Mouse (Mus musculus): Measurements from ENCODE around the gene Pkn3.
A peak's percentile ranks its signal among the peaks of the same experiment; 100 is the strongest.
"Not testable (repeated sequence)": the region's sequence is repeated elsewhere in the genome, so short reads cannot be mapped to it uniquely, and the experiment has no call there.

The Pkn3 gene

DNA sequence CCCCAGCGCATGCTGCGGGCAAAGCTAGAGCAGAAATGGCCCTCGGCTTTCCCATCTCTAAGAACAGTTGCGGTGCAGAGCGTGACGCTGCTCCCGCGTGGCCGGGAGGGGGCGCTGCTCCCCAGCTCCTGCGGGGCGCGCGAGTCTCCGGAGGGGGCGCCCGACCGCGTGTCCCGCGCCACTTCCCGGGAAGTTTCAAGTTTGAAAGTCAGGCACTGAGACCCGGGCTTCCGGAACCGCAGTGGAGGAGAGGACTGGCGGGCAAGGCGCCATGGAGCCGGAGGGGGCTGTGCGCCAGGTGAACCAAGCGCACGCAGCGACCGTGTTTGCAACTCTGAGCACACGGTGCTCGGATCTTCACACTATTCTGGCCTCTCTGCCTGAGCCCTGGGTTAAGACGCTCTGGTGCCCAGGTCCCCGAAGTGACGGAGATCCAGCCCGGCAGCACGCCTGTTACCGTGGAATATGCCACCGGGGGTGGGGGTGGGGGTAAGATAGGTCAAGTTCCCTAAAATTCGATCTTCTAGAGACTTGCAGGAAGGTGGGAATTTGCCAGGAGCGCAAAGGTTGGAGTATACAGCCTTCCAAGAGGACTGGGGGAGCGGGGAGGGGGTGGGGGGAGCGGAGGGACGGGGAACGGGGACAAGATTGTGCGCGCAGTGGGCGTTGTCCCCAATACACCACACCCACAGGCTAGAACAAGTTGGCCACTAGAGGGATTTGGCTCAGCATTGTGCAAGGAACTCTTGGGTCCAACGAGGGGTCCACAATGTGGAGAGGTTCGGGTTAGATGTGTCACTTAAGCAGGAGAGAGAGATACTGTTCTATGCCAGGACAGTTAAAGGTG lies at the start of gene Pkn3:
TSS of gene Pkn3 (plus strand) at position 183 of the 847 bp plus-strand sequence.
- DNase-seq: peak; percentile 92

- no peak for DNase-seq
Observed at GRCm38 (mm10) chr2:30032244-30032846, 45.1 kb upstream of the Pkn3 start.

DNA sequence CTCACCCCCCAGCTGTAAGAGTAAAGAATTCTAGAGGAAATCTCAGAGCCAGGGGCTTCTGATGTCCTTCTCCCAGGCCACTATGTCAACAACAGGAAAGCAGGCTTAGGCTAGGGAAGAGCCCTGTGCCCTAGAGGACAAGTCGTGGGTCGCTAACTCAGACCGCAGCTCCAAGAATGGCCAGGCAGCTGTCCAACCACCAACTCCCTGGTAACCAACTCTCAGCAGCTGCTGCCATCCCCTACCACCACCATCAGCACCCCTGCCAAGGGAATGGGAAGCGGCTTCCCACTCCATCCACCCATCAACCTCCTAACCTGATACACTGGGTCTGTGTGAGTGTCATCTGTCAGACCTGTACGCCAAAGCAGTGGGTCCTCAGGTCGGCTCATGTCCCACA lies 44.5 kb upstream of the Pkn3 start:
- DNase-seq: no peak

DNA sequence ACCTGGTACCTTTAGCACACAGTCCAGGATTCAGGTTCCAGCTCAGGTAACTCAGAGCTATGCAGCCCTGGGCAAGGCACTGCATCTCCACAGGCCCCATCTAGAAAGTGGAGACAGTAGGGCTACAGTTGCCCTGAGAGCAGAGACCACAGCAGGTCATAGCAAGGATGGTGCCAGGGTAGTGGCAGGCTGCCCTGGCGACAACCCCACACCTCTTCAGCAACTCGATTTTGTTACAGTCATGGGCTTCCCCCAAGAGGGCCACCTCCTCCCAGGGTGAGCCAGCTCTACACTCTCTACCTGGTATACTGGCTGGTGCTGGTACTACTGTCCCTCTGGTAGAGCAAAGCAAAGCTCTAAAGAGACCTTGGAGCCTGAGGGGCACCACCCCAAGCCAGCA lies 39.7 kb upstream of the Pkn3 start:
- DNase-seq: no peak

- no peak for DNase-seq
Observed at GRCm38 (mm10) chr2:30038370-30038769, 39.1 kb upstream of the Pkn3 start.

GRCm38 (mm10) chr2:30039687-30040086 lies 37.8 kb upstream of the Pkn3 start:
- DNase-seq: no peak

DNA sequence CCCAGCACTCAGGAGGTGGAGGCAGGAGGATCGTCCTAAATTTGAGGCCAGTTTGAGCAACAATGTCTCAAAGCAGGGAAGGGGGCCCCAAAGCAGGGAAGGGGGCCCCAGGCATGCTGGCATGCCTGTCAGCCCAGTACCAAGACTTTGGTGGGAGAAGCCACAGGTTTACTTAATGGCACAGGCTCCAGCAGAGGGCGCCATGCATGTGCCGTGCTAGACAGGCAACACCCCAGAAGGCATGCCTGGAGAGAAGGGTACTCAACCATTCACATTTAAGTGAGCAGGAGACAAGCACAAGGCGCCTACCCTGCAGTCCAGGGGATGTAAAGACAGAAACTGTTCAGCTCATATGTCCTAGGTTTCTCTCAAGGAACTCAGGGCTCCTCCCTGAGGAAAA lies 35.0 kb upstream of the Pkn3 start:
- peak; percentile 86 for DNase-seq

- no peak for DNase-seq
Observed at GRCm38 (mm10) chr2:30044550-30044949, 32.9 kb upstream of the Pkn3 start.

DNA sequence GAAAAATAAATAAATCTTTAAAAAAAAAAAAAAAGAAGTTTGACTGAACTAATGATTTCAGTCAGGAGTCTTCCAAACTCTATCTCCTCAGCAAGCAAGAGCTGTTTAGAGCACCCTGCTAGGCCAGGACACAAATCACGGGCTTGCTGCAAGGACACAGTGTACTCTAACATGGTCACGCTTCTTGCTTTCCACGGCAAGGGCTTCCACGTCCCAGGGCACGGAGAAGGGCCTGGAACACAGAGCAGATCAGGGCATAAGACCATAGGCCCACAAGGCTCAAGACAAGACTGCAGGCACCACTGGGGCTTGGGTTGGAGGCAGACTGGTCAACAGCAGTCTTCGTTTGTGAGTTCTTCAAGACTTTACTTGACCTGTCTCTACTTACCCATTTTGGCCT lies 30.4 kb upstream of the Pkn3 start:
- no peak for DNase-seq

GRCm38 (mm10) chr2:30048101-30048501 lies 29.4 kb upstream of the Pkn3 start:
- DNase-seq: no peak

- peak; percentile 99 for DNase-seq
Observed at GRCm38 (mm10) chr2:30048699-30049388, 28.6 kb upstream of the Pkn3 start, which contains the start of gene Wdr34. Gene Wdr34 (minus strand): TSS chr2:30048881.

DNA sequence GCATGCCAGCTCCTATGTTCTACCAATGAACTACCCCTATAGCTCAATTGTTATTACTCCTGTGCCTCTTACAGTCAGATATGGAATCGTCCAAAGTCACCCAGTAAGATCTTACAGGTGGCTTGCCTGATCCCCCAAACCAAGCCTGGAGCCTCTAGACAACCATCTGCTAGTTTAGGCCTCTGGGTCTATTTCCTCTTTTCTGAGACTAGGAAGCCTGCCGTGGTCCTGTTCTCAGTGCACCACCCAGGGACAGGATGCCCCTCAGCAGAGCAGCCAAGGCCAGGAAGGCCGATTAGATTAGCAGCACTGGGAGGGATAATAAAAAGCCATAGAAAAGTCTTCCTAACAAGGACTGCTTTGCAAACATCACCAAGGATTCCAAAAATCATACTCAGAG lies 27.7 kb upstream of the Pkn3 start:
- no peak for DNase-seq

- no peak for DNase-seq
Observed at GRCm38 (mm10) chr2:30051992-30052761, 25.3 kb upstream of the Pkn3 start.

DNA sequence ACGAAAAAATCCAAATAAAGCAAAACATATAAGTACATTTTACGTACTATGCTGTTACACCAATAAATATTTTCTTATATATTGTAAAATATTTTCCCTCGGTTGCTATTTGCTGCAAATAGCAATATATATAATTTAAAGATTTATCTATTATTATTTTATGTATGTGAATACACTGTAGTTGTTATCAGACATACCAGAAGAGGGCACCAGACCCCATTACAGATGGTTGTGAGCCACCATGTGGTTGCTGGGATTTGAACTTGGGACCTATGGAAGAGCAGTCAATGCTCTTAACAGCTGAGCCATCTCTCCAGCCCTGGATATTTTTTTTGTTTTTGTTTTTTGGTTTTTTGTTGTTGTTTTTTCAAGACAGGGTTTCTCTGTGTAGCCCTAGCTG lies 22.2 kb upstream of the Pkn3 start:
- DNase-seq: not testable (repeated sequence)

GRCm38 (mm10) chr2:30056736-30057135 lies 20.7 kb upstream of the Pkn3 start:
- no peak for DNase-seq

GRCm38 (mm10) chr2:30057223-30057904 lies 20.1 kb upstream of the Pkn3 start, which contains the start of gene Set:
Gene Set (plus strand): TSS chr2:30057378.
- no peak for DNase-seq

- DNase-seq: no peak
Observed at GRCm38 (mm10) chr2:30058418-30058817, 19.1 kb upstream of the Pkn3 start.

DNA sequence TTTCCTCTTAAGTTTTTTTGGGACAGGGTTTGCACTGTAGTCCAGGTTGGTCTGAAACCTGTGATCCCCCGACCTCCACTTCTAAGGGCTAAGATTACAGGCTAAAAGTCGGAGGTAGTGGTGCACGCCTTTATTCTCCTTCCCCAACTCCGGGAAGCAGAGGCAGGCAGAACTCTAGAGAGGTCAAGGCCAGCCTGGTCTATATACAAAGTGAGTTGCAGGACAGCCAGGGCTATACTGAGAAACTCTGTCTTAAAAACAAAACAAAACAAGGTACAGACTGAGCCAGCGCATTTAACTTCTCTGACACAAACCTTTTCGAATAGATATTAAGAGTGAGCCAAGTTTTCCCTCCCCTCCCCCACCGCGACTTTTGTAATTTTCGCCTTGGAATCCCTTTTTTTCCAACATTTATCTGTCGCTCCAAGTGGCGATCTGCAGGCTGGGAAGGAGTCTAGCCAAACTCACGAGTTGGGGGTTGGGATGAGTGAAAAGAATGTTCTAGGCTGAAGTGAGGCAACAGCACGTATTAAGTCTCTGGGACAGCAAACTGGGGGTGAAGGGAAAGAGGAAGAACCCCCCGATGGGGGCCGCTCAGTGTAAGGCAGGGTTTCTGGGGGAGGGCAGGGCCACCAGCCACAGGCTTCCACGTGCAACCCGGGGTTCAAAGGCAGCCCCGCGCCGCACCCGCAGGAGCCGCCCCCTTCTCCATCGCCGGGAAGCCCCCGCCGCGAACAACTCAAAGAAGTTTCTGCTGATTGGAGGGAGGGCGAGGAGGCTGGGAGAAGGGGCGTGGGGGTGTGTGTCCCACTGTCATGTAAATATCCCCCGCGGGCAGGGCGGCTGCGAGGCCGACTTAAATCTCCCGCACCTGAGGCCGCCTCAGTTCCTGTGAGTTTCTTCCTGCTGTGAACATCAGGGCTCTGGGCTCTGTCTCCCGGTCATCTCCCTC lies 16.0 kb upstream of the Pkn3 start:
- DNase-seq: peak; percentile 50

GRCm38 (mm10) chr2:30062249-30063093 lies 15.0 kb upstream of the Pkn3 start:
- peak; percentile 81 for DNase-seq

- DNase-seq: no peak
Observed at GRCm38 (mm10) chr2:30063235-30063634, 14.2 kb upstream of the Pkn3 start.

Data from kidney, postnatal 14 days (tissue).